Mouse (Mus musculus) hindbrain, embryonic 16.5 days (tissue): Measurements from ENCODE around the gene P3h2. TPM values are rescaled to one million over a fixed set of nuclear protein-coding genes. Genes with fewer than 3 reads are reported as not detected.

Experiments used
- ATAC-seq: fragments of 200-750 bp; cut with Nextera tagmentation; 2 replicates; pipeline ENCODE4 v1.8.0; 2017; ENCODE audit warnings: moderate TSS enrichment, moderate library complexity
- H3K27ac ChIP-seq: fragments of 300-500 bp; sonication (generic); 2 replicates; pipeline ENCODE4 v1.5.1; 2014; ENCODE audit warnings: low read depth, mild to moderate bottlenecking, control low read depth, low read length, moderate library complexity
- H3K27me3 ChIP-seq: fragments of 300-500 bp; sonication (generic); replicated peaks from 2 replicates; pipeline ENCODE4 v1.6.1; 2014; ENCODE audit warnings: low read length; ENCODE audit not compliant: control insufficient read depth, insufficient read depth
- H3K36me3 ChIP-seq: fragments of 300-500 bp; sonication (generic); 2 replicates; pipeline ENCODE4 v1.6.1; 2014; ENCODE audit warnings: mild to moderate bottlenecking, low read length, moderate library complexity, mixed read lengths; ENCODE audit not compliant: control insufficient read depth, insufficient read depth
- H3K4me1 ChIP-seq: fragments of 300-500 bp; sonication (generic); 2 replicates; pipeline ENCODE4 v1.6.1; 2014; ENCODE audit warnings: low read depth, low read length; ENCODE audit not compliant: control insufficient read depth, insufficient read depth
- H3K4me2 ChIP-seq: fragments of 300-500 bp; sonication (generic); 2 replicates; pipeline ENCODE4 v1.6.1; 2014; ENCODE audit warnings: mild to moderate bottlenecking, low read length, control low read depth, moderate library complexity
- H3K4me3 ChIP-seq: fragments of 300-500 bp; sonication (generic); 2 replicates; pipeline ENCODE4 v1.5.1; 2014; ENCODE audit warnings: mild to moderate bottlenecking, low read length, control low read depth, moderate library complexity
- H3K9ac ChIP-seq: fragments of 300-500 bp; sonication (generic); 2 replicates; pipeline ENCODE4 v1.6.1; 2014; ENCODE audit warnings: low read depth, mild to moderate bottlenecking, control low read depth, low read length, moderate library complexity
- H3K9me3 ChIP-seq: fragments of 300-500 bp; sonication (generic); 2 replicates; pipeline ENCODE4 v1.6.1; 2014; ENCODE audit warnings: mild to moderate bottlenecking, low read length, moderate library complexity; ENCODE audit not compliant: control insufficient read depth
- WGBS: fragments of 180-500 bp; shearing (Covaris S2); extraction: QIAGEN DNeasy Blood & Tissue Kit; methylation state at CpG from one replicate; pipeline ENCODE4 v1.1.7; 2014; 5-methylcytosine and 5-hydroxymethylcytosine counted together
- polyA plus RNA-seq: library from polyadenylated mRNA; unstranded; fragments of >200 nt; fragmentation: Nextera tagmentation; extraction: Ambion mirVana; gene quantifications from 2 replicates; pipeline ENCODE4 v1.2.1, GENCODE M21; 2015

Gene P3h2
- polyA plus RNA-seq, 1 experiment from 2014 or later: 0.81 TPM

DNA sequence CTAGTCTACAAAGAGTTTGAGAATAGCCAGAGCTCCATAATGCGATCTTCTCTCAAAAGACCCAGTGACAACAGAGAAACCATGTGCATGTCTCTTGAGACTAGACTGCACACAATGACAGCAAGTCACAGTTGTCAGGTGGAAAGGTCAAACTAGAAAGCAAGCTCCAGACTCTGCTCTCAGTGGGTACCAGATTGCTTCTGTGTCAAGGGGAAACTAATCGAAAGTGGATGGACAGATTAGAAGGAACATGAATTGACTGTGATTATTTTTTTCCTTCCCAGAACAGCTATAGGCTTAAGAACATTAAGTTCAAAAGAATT, 27.5 kb downstream of the P3h2 start:
- no peaks in the 10 kb centered on the region for H3K4me1 ChIP-seq
- no peak overlapping the region for H3K27ac ChIP-seq
- ATAC-seq: no peak
- no peaks in the 10 kb centered on the region for H3K27me3 ChIP-seq
- H3K4me3 ChIP-seq: no peak overlapping the region
- 24% methylated on average over 2 of the region's 2 CpGs for WGBS
- H3K4me2 ChIP-seq: no peak overlapping the region
- H3K9me3 ChIP-seq: no peaks in the 10 kb centered on the region
- H3K9ac ChIP-seq: no peak overlapping the region
- no peaks in the 10 kb centered on the region for H3K36me3 ChIP-seq

DNA sequence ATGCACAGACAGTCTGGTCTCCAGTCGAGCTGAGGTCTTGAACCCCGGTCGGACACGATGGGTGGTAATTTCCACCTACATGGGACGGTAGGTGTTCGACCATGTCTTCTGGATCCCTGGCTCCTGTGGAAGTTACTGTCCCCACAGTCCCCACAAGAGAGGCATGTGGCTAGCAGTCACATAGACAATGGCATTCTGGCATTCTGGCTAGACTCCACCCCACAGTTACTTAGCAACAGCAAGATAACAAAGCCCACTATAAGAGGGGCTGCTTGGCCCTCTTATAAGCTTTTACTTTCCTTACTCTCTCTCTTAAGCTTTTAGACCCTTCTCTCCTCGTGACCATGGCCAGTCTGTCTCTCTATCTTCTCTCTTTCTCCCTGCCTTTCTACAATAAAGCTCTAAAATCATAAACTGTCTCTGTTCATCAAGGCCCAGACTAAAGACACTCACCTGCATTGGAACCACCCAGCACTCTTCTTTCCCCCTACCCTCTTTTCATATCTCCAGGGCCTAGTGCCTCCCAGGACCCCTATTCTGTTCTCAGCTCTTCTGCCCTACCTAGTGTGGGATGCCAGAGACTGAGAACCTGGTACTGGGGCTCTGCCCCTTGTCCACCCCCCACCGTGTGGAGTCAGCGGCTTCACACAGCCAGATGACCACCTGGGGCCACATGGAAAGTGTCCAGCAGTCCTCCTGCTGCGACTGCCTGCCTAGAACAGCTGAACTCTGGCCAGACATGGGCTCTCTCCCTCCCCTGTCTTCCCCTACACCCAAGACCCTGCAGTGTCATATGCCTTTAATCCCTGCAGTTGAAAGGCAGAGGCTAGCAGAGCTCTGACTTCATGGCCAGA, 28.1 kb downstream of the P3h2 start:
- no peaks in the 10 kb centered on the region for H3K9me3 ChIP-seq
- WGBS: 53% methylated on average over 10 of the region's 10 CpGs
- H3K27me3 ChIP-seq: no peaks in the 10 kb centered on the region
- no peak overlapping the region for H3K4me3 ChIP-seq
- H3K9ac ChIP-seq: no peak overlapping the region
- H3K4me2 ChIP-seq: no peak overlapping the region
- no peaks in the 10 kb centered on the region for H3K36me3 ChIP-seq
- ATAC-seq: peak; percentile 20; the same call in 1 of the 2 replicates
- H3K4me1 ChIP-seq: no peaks in the 10 kb centered on the region
- no peak overlapping the region for H3K27ac ChIP-seq

DNA sequence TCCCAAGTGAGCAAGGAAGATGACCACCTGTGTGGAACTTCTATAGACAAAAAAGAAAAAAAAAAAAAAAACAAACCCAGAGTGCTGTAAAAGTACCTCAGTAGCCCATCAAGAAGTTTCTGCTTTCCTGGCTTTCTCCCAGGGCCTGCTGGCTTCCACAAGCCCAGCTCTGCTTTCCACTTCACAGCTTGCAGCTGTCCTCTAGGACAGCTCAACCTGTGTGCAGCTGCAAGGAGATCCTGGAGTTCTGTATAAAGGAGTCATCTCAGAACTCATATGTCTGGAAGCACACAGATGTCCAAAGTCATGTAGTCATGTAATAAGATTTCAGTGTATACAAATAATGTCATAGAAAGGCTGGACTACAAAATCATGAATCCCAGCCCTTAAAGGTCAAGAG, 30.5 kb downstream of the P3h2 start:
- no peaks in the 10 kb centered on the region for H3K36me3 ChIP-seq
- H3K4me2 ChIP-seq: no peak overlapping the region
- H3K9ac ChIP-seq: no peak overlapping the region
- H3K27ac ChIP-seq: no peak overlapping the region
- no peaks in the 10 kb centered on the region for H3K9me3 ChIP-seq
- ATAC-seq: no peak
- H3K27me3 ChIP-seq: no peaks in the 10 kb centered on the region
- H3K4me1 ChIP-seq: no peaks in the 10 kb centered on the region
- H3K4me3 ChIP-seq: no peak overlapping the region

DNA sequence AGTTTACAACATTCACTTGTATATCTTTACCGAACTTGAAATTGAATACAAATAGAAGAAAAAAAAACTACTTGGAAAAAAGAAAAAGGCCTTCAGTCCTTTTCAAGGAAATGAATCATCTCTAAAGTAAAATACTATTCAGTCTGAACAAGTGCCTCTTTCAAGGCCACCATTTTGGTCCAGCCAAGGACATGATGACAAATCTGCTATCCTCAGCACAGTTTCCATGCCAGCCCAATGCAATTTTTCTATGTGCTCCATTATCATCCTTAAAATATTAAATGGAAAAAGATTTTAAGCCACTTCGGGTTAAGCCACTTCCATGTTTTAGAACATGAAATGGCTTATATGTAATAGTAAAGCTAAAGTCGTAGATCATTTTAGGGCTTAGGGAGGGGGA, 35.2 kb downstream of the P3h2 start:
- no peaks in the 10 kb centered on the region for H3K36me3 ChIP-seq
- H3K27ac ChIP-seq: no peak overlapping the region
- H3K4me2 ChIP-seq: no peak overlapping the region
- 90% methylated on average over 3 of the region's 3 CpGs for WGBS
- no peak overlapping the region for H3K9ac ChIP-seq
- H3K27me3 ChIP-seq: no peaks in the 10 kb centered on the region
- no peak for ATAC-seq
- H3K4me1 ChIP-seq: no peaks in the 10 kb centered on the region
- H3K4me3 ChIP-seq: no peak overlapping the region
- no peaks in the 10 kb centered on the region for H3K9me3 ChIP-seq

DNA sequence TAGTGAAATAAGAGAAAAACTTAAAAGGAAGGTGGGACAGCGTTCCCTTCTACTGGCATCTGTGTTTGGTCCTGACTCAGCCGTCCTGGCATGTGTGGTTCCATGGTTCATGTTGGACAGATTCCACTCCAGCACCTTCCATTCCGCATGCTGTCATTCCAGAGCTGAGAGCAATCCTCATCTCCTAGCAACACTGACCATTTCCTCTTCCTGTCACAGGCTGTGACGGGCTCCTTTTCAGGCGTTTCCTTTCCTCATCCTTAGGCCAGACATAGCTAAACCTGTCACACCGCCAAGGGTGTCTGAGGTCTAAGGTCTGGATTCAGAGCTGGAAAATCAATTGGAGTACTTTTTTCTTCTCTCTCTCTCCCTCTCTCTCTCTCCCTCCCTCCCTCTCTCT, 40.5 kb downstream of the P3h2 start:
- 61% methylated on average over 6 of the region's 6 CpGs for WGBS
- Histone ChIP-seq H3K9me3 (no peaks in the 10 kb centered on the region), H3K36me3 (no peaks in the 10 kb centered on the region)

DNA sequence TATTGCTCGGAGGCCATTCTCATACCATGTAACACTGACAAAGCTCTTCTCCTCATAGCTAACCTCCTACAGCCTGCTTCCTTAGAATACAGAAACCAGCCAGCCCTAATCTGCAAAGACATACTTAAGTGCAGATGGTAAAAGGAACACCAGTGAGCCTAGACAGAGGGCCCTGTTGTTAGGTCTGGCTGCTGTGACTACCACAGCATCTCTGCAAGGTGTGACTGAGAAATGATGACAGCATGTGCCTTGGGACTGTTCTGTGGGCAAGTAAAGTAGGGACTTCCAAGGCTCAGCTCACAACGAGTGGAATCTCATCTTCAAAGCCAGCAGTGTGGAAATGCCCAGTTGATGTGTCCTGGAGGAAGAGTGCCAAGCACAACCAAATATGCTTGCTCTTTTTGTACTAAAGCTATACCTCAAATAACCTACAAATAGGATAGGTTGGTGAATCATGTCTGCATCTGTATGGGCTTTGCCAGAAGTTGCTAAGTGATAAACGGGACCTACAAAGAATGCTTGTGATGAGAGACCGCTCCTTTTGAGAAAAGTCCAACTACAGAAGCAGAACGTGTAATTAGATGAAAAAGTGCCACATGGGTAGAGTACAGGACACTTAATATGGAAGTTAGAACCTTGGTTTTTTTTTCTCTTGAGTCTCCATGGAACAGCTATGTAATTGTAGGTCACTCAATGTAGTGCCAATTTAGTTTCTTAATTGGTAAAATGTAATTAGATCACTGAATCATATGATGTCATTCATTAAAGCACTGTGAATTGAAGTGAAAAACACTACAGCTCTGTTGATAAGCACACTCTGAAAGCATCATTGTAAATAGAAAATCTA, 45.1 kb downstream of the P3h2 start:
- 70% methylated on average over 5 of the region's 5 CpGs for WGBS
- Histone ChIP-seq H3K4me1 (no peaks in the 10 kb centered on the region), H3K27me3 (no peaks in the 10 kb centered on the region), H3K36me3 (no peaks in the 10 kb centered on the region), H3K9ac (no peak overlapping the region), H3K4me3 (no peak overlapping the region), H3K9me3 (no peaks in the 10 kb centered on the region), H3K27ac (no peak overlapping the region), H3K4me2 (no peak overlapping the region)
- no peak for ATAC-seq

More for the DNA sequence above, 40.5 kb downstream of the P3h2 start:
- Histone ChIP-seq H3K4me1 (no peaks in the 10 kb centered on the region), H3K27me3 (no peaks in the 10 kb centered on the region), H3K9ac (no peak overlapping the region), H3K27ac (no peak overlapping the region), H3K4me2 (no peak overlapping the region), H3K4me3 (no peak overlapping the region)
- ATAC-seq: no peak

DNA sequence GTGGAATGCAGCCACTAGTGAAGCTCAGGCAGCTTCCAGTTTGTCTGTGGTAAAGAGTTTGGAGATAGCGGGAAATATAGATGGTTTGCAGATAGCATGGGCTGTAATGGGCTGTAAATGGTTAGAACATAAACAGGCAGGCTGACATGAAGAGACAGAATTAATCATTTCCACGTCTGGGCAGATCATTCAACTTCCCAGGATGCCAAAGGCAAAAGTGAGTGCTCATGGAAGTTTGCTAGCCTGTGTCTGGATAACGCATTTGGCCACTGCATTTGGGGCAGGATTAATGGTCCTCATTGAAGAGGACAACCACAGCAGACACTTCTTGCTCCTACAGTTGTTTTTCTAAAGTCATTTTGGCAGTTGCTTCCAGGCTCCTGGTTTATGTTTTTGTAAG, 52.0 kb downstream of the P3h2 start:
- H3K9ac ChIP-seq: no peak overlapping the region
- no peaks in the 10 kb centered on the region for H3K9me3 ChIP-seq
- WGBS: 71% methylated on average over 3 of the region's 3 CpGs
- no peak overlapping the region for H3K4me2 ChIP-seq
- no peaks in the 10 kb centered on the region for H3K36me3 ChIP-seq
- H3K4me3 ChIP-seq: no peak overlapping the region
- peaks cover 4% of the 10 kb centered on the region; the same call in 1 of the 2 replicates for H3K4me1 ChIP-seq
- no peaks in the 10 kb centered on the region for H3K27me3 ChIP-seq
- no peak for ATAC-seq
- H3K27ac ChIP-seq: no peak overlapping the region

DNA sequence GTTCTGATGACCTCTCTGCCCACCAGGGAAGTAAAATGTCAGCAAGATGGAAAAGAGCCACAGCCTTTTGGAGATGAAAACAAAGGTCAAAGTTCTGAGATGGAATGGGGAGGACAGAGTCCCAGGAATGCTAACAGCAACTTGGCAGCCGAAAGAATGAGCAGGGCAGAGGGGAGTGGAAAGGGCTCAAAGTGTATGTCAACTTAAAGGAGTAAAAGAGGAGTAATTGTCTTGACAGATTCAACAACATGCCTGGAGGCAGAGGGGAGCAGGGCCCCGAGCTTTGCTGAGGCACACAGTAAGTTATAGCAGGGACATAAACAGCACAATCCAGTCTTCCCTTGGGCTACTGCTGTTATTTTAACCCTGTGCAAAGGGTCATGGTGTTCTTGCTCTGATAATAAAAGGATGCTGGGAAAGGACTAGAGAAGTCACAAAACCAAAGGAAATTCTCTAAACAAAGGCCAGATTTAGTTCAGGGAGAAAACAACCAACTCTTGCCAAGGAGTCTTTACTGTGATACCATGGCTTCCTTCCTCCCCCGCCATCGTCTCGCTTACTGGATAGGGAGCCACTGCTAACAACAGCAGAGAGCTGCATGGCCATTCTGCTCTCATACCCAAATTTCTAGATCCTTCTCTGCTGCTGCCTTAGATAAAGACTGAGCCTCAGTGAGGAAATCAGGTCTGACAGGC, 56.0 kb downstream of the P3h2 start:
- ATAC-seq: no peak
- Histone ChIP-seq H3K9me3 (no peaks in the 10 kb centered on the region), H3K27me3 (no peaks in the 10 kb centered on the region), H3K9ac (no peak overlapping the region), H3K4me1 (peaks cover 4% of the 10 kb centered on the region; the same call in 1 of the 2 replicates), H3K4me2 (no peak overlapping the region), H3K36me3 (no peaks in the 10 kb centered on the region), H3K27ac (no peak overlapping the region), H3K4me3 (no peak overlapping the region)
- 46% methylated on average over 5 of the region's 5 CpGs for WGBS

DNA sequence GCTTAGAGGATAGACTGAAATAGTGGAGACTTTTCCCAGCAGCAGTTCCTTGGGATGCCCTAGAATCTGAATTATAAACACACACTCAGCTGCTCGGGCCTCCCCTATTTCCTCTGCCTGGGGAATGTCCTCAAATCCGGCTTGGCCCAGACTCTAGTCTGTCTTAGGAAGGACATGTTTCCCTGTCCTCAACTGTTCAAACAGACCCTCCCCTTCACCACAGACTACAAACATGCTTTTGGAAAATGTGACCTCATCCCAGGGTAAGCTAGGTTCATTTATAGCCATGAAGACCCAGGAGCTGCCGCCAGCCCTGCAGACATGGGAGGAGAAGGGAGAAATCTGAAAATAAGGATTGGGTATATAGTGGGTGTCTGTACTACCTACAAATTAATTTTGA, 57.7 kb downstream of the P3h2 start:
- H3K4me1 ChIP-seq: peaks cover 4% of the 10 kb centered on the region; the same call in 1 of the 2 replicates
- H3K4me2 ChIP-seq: no peak overlapping the region
- H3K27me3 ChIP-seq: no peaks in the 10 kb centered on the region
- no peak overlapping the region for H3K9ac ChIP-seq
- no peak overlapping the region for H3K4me3 ChIP-seq
- H3K36me3 ChIP-seq: no peaks in the 10 kb centered on the region
- 88% methylated on average over 3 of the region's 3 CpGs for WGBS
- ATAC-seq: no peak
- no peak overlapping the region for H3K27ac ChIP-seq
- no peaks in the 10 kb centered on the region for H3K9me3 ChIP-seq
